Mouse (Mus musculus) CD4-positive helper T cell, adult 2 months (primary cell): ENCODE results near the gene Gm11562.

Source experiments
- DNase-seq: peaks from one replicate; pipeline ENCODE4 v3.0.0-alpha.2; 2012; ENCODE audit warnings: low read depth, missing footprints, low spot score

Gm11562 gene

DNA sequence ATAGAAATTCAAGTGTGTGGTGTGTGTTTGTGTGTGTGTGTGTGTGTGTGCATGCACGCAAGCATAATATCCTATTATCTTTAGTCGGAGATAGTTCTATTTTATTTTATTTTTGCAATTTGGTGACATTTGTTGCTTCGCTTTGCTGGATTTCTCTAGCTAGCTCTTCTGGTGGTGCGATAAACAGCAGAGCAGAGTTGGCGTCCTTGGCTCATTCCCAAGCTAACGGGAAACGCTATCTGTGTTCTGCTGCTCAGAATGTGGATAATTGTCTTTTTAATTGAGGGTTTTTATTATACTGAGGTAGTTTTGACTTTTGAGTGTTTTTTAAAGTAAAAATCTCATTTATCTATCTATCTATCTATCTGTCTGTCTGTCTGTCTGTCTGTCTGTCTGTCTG is 35.1 kb downstream of the Gm11562 start:
- no peak for DNase-seq

DNA sequence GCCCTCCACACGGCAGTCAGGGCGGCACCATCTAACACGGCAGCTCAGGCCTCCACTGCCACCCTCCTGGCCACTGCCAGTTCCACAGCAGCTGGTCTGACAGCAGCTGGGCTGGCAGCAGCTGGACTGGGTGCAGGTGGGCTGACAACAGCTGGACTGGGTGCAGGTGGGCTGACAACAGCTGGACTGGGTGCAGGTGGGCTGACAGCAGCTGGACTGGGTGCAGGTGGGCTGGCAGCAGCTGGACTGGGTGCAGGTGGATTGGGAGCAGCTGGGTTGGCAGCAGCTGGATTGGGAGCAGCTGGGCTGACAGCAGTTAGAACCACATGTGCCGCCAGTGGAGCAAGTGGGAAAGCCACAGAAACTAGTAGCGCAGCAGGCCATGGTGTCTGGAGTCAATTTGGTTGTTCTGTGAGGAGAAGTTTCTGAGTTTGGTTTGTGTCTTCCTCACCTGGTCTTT is 37.0 kb downstream of the Gm11562 start, which contains the start of gene Krtap1-4:
Gene Krtap1-4, minus strand, starts transcription at position 410 of the 460 bp plus-strand sequence.
- no peak for DNase-seq

GRCm38 (mm10) chr11:99581564-99581963 is 38.7 kb downstream of the Gm11562 start:
- no peak for DNase-seq

- DNase-seq: no peak
Measured at GRCm38 (mm10) chr11:99581051-99581450, 39.2 kb downstream of the Gm11562 start.

GRCm38 (mm10) chr11:99580636-99581035 is 39.6 kb downstream of the Gm11562 start, which contains the start of gene Krtap1-5:
Gene Krtap1-5, minus strand, starts transcription at chr11:99581016.
- DNase-seq: no peak

GRCm38 (mm10) chr11:99574106-99574505 is 46.1 kb downstream of the Gm11562 start:
- DNase-seq: peak; percentile 42

DNA sequence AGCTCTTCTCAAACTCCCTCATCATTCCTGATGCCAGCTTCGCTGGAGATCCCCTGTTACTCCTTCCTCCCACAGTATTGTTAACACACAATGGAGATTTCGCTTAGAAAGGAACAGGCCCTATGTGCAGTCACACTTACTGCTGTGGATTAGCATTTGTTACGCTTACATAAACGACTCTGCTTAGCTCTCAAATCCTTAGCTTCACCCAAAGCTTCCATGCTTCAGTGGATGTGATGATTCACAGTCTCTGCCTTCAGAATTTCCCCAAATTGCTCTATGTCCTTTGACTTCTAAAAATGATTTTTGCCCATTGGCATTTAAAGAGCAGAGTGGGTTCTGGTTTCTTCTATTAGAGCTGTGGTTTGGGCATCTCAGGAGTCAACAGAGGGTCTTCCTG is 47.1 kb downstream of the Gm11562 start:
- no peak for DNase-seq
